Mouse (Mus musculus) thymus, postnatal 36 days (tissue): ENCODE measurements around the gene Tm9sf3.

Source experiments
- DNase-seq, 2 experiments: peaks; one replicate each; pipeline ENCODE4 v3.0.0; 2022; ENCODE audit warnings: mixed read lengths in 2 of 2

Gene Tm9sf3

GRCm38 (mm10) chr19:41262712-41263629 is 826 bp downstream of the Tm9sf3 start:
- peak; percentile 77 to 80 for DNase-seq

GRCm38 (mm10) chr19:41260736-41261135 is 3.1 kb downstream of the Tm9sf3 start:
- no peak for DNase-seq

- no peak for DNase-seq
These were observed 4.5 kb downstream of the Tm9sf3 start for GRCm38 (mm10) chr19:41259256-41259655.

- peak; percentile 67 for DNase-seq
These were observed 5.1 kb downstream of the Tm9sf3 start for GRCm38 (mm10) chr19:41258707-41259106.

- DNase-seq = no peak
These were observed 9.2 kb downstream of the Tm9sf3 start for GRCm38 (mm10) chr19:41254584-41254983.

GRCm38 (mm10) chr19:41248968-41249367 is 14.8 kb downstream of the Tm9sf3 start:
- DNase-seq = no peak

- DNase-seq = no peak
These were observed 15.5 kb downstream of the Tm9sf3 start for GRCm38 (mm10) chr19:41248271-41248670.

GRCm38 (mm10) chr19:41246271-41246670 is 17.5 kb downstream of the Tm9sf3 start:
- no peak for DNase-seq

- peak; percentile 21 to 37 for DNase-seq
These were observed 19.2 kb downstream of the Tm9sf3 start for GRCm38 (mm10) chr19:41244581-41244980.

GRCm38 (mm10) chr19:41241997-41242396 is 21.8 kb downstream of the Tm9sf3 start:
- no peak for DNase-seq

GRCm38 (mm10) chr19:41233698-41234097 is 30.1 kb downstream of the Tm9sf3 start:
- DNase-seq = no peak

- DNase-seq = no peak
These were observed 55.5 kb downstream of the Tm9sf3 start for GRCm38 (mm10) chr19:41208326-41208725.

- peak; percentile 35 to 50 for DNase-seq
These were observed 56.9 kb downstream of the Tm9sf3 start, which contains the start of gene Tll2 for GRCm38 (mm10) chr19:41206811-41207344. Tll2 (minus strand) TSS chr19:41206835.

GRCm38 (mm10) chr19:41206041-41206810 is 57.6 kb downstream of the Tm9sf3 start:
- DNase-seq = no peak

GRCm38 (mm10) chr19:41204159-41205081 is 59.4 kb downstream of the Tm9sf3 start:
- DNase-seq = no peak

GRCm38 (mm10) chr19:41197606-41198005 is 66.2 kb downstream of the Tm9sf3 start:
- DNase-seq = no peak

GRCm38 (mm10) chr19:41193379-41193778 is 70.4 kb downstream of the Tm9sf3 start:
- DNase-seq = no peak

GRCm38 (mm10) chr19:41192953-41193352 is 70.8 kb downstream of the Tm9sf3 start:
- no peak for DNase-seq

GRCm38 (mm10) chr19:41191724-41192123 is 72.1 kb downstream of the Tm9sf3 start:
- no peak for DNase-seq

GRCm38 (mm10) chr19:41190876-41191434 is 72.8 kb downstream of the Tm9sf3 start:
- no peak for DNase-seq

GRCm38 (mm10) chr19:41177331-41177730 is 86.5 kb downstream of the Tm9sf3 start:
- no peak for DNase-seq

- no peak for DNase-seq
These were observed 86.9 kb downstream of the Tm9sf3 start for GRCm38 (mm10) chr19:41176881-41177280.
